Mouse (Mus musculus): ENCODE measurements around the gene B3galt5.
"Not testable (repeated sequence)": the region's sequence is repeated elsewhere in the genome, so short reads cannot be mapped to it uniquely, and the experiment has no call there.

Gene B3galt5

GRCm38 (mm10) chr16:96258429-96258828, 22.8 kb downstream of the B3galt5 start:
- no peak for DNase-seq (ENCODE audit: low read depth, low spot score)

GRCm38 (mm10) chr16:96271736-96272135, 36.1 kb downstream of the B3galt5 start:
- no peak for DNase-seq (ENCODE audit: low read depth, low spot score)

- no peak for DNase-seq (ENCODE audit: low read depth, low spot score)
Measured at GRCm38 (mm10) chr16:96272929-96273619, 37.5 kb downstream of the B3galt5 start.

- DNase-seq (ENCODE audit: low read depth, low spot score): no peak
Measured at GRCm38 (mm10) chr16:96276596-96276995, 41.0 kb downstream of the B3galt5 start.

- no peak for DNase-seq (ENCODE audit: low read depth, low spot score)
Measured at GRCm38 (mm10) chr16:96278491-96279224, 43.1 kb downstream of the B3galt5 start.

GRCm38 (mm10) chr16:96280719-96281605, 45.4 kb downstream of the B3galt5 start:
- DNase-seq (ENCODE audit: low read depth, low spot score): peak; percentile 35

GRCm38 (mm10) chr16:96282566-96282965, 47.0 kb downstream of the B3galt5 start:
- no peak for DNase-seq (ENCODE audit: low read depth, low spot score)

- no peak for DNase-seq (ENCODE audit: low read depth, low spot score)
Measured at GRCm38 (mm10) chr16:96291885-96292284, 56.3 kb downstream of the B3galt5 start.

GRCm38 (mm10) chr16:96292530-96293173, 57.1 kb downstream of the B3galt5 start:
- no peak for DNase-seq (ENCODE audit: low read depth, low spot score)

GRCm38 (mm10) chr16:96298075-96298474, 62.5 kb downstream of the B3galt5 start:
- DNase-seq (ENCODE audit: low read depth, low spot score): no peak

GRCm38 (mm10) chr16:96298574-96298973, 63.0 kb downstream of the B3galt5 start:
- no peak for DNase-seq (ENCODE audit: low read depth, low spot score)

- DNase-seq (ENCODE audit: low read depth, low spot score): no peak
Measured at GRCm38 (mm10) chr16:96303356-96303755, 67.8 kb downstream of the B3galt5 start.

GRCm38 (mm10) chr16:96304438-96304837, 68.8 kb downstream of the B3galt5 start:
- no peak for DNase-seq (ENCODE audit: low read depth, low spot score)

- no peak for DNase-seq (ENCODE audit: low read depth, low spot score)
Measured at GRCm38 (mm10) chr16:96306905-96307304, 71.3 kb downstream of the B3galt5 start.

- DNase-seq (ENCODE audit: low read depth, low spot score): no peak
Measured at GRCm38 (mm10) chr16:96317803-96318202, 82.2 kb downstream of the B3galt5 start.

GRCm38 (mm10) chr16:96322739-96323138, 87.1 kb downstream of the B3galt5 start:
- DNase-seq (ENCODE audit: low read depth, low spot score): no peak

GRCm38 (mm10) chr16:96323166-96323565, 87.6 kb downstream of the B3galt5 start:
- DNase-seq (ENCODE audit: low read depth, low spot score): no peak

- no peak for DNase-seq (ENCODE audit: low read depth, low spot score)
Measured at GRCm38 (mm10) chr16:96326110-96326999, 90.8 kb downstream of the B3galt5 start.

GRCm38 (mm10) chr16:96327251-96327650, 91.7 kb downstream of the B3galt5 start:
- DNase-seq (ENCODE audit: low read depth, low spot score): not testable (repeated sequence)

GRCm38 (mm10) chr16:96339570-96339969, 104.0 kb downstream of the B3galt5 start:
- DNase-seq (ENCODE audit: low read depth, low spot score): no peak

- DNase-seq (ENCODE audit: low read depth, low spot score): no peak
Measured at GRCm38 (mm10) chr16:96341269-96341668, 105.7 kb downstream of the B3galt5 start.

All from embryo, embryonic 11.5 days (tissue).